Mouse (Mus musculus): ENCODE results near the gene Hdgfl3.

Gene Hdgfl3

GRCm38 (mm10) chr7:81934267-81934745 lies at the start of gene Hdgfl3:
Gene Hdgfl3, minus strand, starts transcription at chr7:81934473.
- no peak for DNase-seq (ENCODE audit: extremely low spot score, low spot score)

- DNase-seq (ENCODE audit: extremely low spot score, low spot score) = no peak
Measured at GRCm38 (mm10) chr7:81983651-81984050, 49.4 kb upstream of the Hdgfl3 start.

GRCm38 (mm10) chr7:81978304-81978703 lies 44.0 kb upstream of the Hdgfl3 start:
- DNase-seq (ENCODE audit: extremely low spot score, low spot score) = no peak

DNA sequence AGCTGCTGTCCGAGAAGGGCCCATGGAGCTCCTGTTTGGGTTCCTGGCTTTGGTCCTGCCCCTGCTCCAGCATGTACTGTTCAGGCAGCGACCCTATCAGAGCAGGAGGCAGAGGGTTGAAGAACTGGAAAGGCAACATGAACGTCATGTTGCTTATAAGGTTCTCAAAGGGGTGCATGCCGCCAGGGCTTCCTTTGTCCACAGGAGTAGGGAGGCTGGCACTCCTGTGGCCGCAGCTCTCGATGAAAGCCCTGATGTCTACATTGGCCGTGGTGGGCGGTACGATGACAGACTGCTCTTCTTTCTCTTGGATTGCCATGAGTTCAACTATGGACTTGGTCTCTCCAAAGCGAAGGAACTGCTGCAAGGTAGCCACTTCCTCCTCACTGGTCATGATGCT lies 40.3 kb upstream of the Hdgfl3 start:
- DNase-seq (ENCODE audit: extremely low spot score, low spot score) = no peak

DNA sequence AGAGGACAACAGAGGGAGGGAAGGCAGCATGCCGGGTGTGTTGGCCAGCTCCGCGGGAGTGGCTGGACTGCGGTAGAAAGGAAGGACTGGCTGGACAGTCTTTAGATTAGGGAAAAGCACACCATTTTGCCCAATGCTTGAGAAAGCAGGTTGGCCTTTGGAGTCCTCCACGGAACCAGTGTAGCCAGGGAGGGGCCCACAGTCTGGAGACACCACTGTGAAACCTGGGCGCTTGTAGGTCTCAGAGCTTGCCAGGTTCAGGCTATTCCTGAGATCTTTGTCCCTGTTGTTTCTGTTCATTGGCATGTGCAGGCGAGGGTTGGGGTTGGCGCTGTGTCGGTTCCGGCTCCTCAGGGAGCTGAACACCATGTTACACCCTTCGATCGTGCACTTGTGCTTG lies 39.7 kb upstream of the Hdgfl3 start:
- no peak for DNase-seq (ENCODE audit: extremely low spot score, low spot score)

DNA sequence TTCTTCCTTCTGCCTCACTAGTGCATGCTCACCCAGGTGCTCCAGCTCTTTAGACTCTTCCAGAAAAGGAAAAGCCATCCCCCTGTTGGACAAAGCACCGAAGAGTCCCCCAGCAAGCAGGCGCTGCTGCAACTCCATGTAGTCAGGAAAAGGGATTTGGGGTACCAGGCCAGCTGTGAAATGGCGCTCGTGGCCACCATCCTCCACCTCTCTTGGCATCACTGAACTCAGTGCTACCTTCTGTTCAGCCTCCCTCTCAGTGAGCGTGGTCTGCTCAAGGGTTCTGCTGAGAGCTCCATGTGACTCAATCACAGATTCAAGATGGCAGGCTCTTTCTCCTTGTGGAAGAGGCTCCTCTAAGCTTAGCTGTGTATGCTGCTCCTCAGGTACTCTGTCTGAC lies 39.1 kb upstream of the Hdgfl3 start:
- no peak for DNase-seq (ENCODE audit: extremely low spot score, low spot score)

DNA sequence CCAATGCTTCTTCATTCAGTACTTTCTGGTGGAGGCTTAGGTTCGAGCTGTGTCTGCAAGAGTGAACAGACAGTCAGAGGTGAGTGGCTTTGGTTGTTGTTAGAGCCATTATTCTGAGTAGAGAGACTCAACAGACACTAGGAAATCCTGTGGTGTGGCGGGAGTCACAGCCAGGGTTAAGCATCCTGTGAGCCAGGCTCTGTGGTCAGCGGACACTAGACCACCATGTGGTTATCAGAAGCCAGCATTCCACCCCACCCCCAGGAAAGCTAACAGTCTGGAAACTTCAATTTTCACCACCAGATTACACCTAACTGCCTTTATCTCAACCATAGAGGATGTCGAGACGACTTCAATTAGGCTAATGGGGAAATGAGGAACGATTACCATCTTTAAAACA lies 34.7 kb upstream of the Hdgfl3 start:
- DNase-seq (ENCODE audit: extremely low spot score, low spot score) = peak; percentile 8

GRCm38 (mm10) chr7:81968451-81968850 lies 34.2 kb upstream of the Hdgfl3 start:
- peak; percentile 8 for DNase-seq (ENCODE audit: extremely low spot score, low spot score)

DNA sequence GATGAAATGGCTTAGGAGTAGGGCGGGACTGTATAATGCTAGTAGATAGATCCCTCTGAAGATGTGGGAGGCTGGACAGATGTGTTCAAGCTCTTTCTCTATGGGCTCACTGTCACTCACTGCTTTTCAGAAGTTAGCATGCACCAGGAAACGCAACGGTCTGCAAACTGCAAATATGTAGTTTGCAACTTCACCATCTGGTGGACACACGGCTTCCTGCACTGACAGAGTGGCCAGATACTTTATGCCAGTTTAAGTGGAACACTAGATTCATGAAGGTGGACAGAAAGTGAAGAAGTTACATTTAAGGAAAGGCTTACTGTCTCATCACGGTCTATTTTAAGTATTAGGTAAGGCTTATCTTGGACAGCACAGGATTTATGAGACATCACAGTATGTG lies 31.9 kb upstream of the Hdgfl3 start:
- DNase-seq (ENCODE audit: extremely low spot score, low spot score) = peak; percentile 10

DNA sequence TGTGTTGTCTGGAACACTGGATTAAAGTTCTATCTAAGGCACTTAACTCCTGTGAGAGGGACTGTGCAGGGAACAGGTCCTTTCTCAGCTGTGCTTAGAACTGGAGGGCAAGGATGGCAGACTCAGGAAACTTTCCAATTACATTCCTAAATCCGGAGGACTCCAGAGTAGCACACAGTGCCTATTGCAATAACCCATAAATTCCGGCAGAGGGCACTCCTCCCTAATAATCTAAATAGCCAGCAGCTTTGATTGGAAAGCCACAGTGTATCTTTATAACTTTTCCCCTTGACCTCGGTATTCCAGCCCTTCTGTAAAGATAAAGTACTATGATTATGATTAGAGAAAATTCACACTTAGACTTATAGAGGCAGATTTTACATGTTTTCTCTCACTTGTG lies 25.4 kb upstream of the Hdgfl3 start:
- peak; percentile 27 for DNase-seq (ENCODE audit: extremely low spot score, low spot score)

GRCm38 (mm10) chr7:81954208-81954846 lies 20.1 kb upstream of the Hdgfl3 start:
- DNase-seq (ENCODE audit: extremely low spot score, low spot score) = no peak

DNA sequence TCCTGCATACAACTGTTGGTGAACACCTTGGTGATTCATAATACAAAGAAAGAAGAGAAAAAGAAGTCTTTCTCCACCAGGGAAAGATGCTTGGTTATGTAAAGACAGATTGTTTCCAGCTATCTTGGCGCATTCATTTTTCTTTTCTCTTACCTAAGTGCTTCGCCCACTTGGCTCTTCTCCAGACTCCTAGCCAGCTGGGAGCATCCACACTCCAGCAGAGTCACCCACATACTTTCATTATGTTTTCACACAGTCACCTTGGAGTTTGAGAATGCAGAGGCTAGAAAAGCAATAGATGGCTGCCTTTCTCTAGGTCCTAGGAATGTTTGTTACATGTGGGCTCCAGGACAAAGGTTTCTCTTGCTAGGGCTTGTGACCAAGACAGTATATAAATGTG lies 16.2 kb upstream of the Hdgfl3 start:
- no peak for DNase-seq (ENCODE audit: extremely low spot score, low spot score)

- peak; percentile 30 for DNase-seq (ENCODE audit: extremely low spot score, low spot score)
Measured at GRCm38 (mm10) chr7:81945398-81945797, 11.1 kb upstream of the Hdgfl3 start.

GRCm38 (mm10) chr7:81934806-81935205 lies 533 bp upstream of the Hdgfl3 start:
- no peak for DNase-seq (ENCODE audit: extremely low spot score, low spot score)

DNA sequence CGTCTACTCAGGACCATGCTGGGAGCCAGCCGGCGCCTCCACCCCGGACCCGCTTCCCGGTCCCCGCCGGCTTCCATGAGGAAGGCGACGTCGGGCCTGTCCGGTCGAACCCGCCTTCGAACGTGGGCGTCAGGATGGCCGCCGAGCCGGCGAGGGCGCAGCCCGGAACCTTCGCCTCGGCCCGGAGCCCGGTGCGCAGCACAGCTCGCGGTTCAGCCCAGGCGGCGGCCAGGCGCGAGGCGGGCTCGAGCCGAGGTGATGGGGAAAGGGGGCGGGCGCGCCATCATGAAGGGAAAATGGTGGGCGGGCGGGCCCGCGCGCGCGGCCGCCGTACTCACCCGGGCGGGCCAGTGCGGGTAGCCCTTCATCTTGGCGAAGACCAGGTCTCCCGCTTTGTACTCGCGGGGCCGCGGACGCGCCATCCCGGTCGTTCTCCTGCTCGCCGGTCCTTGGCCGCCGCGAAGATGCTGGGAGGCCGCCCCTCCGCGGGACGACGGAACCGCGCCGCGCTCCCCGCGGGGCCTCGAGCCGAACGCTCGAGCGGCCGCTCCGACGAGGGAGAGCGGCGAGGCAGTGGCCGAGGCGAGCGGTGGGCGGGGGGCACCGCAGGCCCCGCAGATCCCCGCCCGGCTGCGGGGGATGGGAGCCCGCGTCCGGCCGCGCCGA lies 539 bp downstream of the Hdgfl3 start:
- peak; percentile 86 for DNase-seq (ENCODE audit: extremely low spot score, low spot score)

DNA sequence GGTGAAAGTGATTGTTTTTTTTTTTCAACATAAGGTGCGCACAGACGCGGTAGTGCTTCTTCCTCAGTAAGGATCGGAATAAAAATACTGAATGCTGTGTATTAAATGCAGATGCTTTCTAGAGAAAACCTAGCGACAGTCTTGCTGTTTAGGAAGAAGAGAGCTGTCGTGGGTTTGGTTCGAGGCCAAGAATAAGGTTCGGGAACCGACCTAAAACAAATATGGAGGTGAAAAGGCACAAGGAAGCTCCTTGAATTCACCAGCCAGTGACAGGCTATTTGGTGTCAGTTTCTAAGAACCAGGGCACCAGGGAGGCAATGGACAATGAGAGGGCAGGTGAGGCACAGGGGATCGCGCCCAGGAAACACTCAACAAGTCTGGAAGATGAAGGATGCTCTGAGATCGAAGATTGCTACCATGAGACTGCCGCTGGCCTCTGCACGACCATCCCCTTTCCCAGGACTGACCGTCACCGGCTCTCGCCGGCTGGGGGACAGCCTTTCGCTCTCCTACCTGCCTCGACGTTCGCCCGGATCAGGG lies 1.1 kb downstream of the Hdgfl3 start:
- no peak for DNase-seq (ENCODE audit: extremely low spot score, low spot score)

GRCm38 (mm10) chr7:81932521-81933045 lies 1.7 kb downstream of the Hdgfl3 start:
- DNase-seq (ENCODE audit: extremely low spot score, low spot score) = no peak

DNA sequence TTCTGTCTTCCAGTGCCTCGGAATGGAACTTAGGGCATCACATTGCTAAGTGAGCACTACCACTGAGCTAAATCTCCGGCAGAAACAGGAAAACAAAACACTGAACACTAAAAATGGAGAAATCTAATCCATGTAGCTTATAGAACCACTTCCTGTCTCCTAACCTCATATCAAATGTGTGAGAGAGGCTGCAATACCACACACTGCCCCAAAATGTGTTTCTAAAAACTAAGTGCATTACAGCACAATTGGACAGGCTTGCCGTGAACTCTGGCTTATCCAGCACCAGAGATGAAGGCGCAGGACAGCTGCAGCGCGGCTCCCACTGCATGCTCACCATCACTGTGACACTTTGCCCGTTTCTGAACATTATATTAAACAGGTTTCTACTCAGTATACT lies 5.3 kb downstream of the Hdgfl3 start:
- DNase-seq (ENCODE audit: extremely low spot score, low spot score) = no peak

- DNase-seq (ENCODE audit: extremely low spot score, low spot score) = no peak
Measured at GRCm38 (mm10) chr7:81921379-81921952, 12.8 kb downstream of the Hdgfl3 start.

GRCm38 (mm10) chr7:81920314-81920713 lies 14.0 kb downstream of the Hdgfl3 start:
- no peak for DNase-seq (ENCODE audit: extremely low spot score, low spot score)

GRCm38 (mm10) chr7:81918316-81918715 lies 16.0 kb downstream of the Hdgfl3 start:
- DNase-seq (ENCODE audit: extremely low spot score, low spot score) = no peak

DNA sequence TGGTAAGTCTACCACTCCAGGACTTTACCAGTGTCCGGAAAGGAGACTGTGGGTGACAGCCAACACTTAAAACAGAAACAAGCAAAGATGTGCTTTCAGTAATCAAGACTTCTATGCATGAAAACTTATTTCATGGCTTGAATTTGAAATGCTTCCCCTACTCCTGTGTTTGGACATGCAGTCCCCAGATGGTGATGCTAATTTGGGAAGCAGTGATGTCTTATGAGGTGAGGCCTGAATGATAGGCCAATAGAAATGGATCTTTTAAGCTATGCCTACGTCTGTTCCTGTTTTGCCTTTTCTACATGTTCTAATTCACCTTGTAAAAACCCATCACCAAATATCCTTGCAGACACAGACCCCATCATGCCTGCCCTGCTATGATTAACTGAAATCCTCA lies 29.3 kb downstream of the Hdgfl3 start:
- DNase-seq (ENCODE audit: extremely low spot score, low spot score) = no peak

Measured in neural tube, embryonic 10.5 days (tissue).